Mouse (Mus musculus) subcutaneous adipose tissue, adult 2 months (tissue): Measurements from ENCODE around the gene Ache. TPM values are rescaled to one million over a fixed set of nuclear protein-coding genes. Genes with fewer than 3 reads are reported as not detected.

ENCODE experiments used
- polyA plus RNA-seq: library from polyadenylated mRNA; depleted of rRNA; stranded (reverse); fragments of >200 nt; gene quantifications from 2 replicates; pipeline ENCODE4 v1.2.3, GENCODE M21; 2012; ENCODE audit warnings: low replicate concordance; rRNA removed

The Ache gene
- polyA plus RNA-seq = 2.0 and 2.2 TPM in 2 replicates

DNA sequence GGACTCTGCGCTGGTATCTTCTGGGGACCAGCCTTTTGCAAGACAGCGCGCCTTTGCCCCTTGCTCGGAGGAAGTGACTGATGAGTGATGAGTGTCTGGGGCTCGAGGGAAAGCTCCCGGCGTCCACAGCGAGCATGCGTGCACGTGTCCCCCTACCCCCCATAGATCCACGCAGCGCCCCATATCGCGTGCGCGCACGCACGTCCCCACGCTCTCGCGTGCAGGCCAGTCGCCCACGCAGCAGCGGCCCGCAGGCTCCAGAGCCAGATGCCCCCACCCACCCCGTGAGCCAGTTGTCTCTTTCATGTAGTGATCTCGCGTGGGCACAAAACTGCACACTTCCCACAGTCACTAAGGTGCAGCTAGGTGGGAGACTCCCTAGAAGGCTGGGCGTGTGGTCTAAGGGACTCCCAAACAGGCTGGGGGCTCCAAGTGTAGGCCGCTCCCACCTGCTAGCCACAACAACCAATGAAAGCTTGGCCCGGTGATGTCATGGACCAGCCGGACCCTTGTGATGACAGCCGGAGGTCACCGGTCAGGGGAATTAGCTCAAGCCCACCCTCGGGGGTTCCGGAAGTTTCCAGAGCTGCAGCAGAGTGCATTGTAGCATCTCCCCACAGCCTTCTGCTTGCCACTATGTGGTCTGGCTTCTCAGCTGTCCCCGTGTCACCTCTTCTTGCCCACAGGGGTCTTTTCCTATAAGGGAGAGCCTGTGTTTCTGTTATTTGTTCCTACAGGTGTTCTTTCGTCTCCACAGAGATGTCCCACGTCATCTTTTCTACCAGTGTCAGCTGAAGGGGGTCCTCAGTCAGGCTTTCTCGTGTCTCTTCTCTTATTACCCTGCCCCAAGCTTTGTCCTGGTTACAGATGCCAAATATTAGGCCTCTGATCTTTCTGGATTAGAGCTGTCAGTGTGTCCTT, at the start of gene Ache:
TSS of gene Ache (plus strand) at position 488 of the 921 bp plus-strand sequence.

DNA sequence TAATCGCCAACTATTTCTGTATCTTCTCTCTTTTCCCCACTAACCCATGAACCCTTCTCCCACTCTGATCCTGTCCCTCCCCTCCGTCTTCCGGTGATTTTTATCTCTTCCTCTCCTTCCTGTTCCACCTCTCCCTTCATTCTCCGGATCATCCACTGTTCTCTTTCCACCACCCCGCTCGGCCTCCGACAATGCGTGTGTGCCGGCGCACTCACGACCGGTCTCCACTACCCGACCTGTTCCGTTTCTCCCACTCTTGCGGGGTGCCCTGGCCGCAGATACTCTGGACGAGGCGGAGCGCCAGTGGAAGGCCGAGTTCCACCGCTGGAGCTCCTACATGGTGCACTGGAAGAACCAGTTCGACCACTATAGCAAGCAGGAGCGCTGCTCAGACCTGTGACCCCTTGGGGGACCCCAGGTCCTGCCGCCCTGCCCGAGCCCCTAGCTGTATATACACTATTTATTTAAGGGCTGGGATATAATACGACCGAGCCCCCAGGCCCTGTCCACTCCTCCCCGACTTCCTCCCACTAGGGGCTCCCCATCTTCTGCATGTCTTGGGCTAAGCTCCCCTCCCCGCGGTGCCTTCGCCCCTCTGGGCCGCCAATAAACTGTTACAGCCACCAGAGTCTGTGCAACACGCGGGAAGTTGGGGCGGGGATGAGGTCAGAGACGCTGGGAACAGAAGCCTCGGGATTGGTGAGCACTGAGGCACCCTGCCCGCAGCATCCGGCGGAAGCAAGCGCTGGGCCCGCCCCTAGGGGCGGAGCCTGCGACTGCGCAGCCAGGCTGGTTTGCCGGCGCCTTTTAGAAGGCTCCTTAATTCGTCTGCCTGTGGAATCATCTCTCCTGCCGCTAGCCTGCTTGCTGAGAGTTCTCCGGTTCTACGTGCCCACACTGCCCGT, 6.8 kb downstream of the Ache start, which contains the start of gene Ufsp1:
TSS of gene Ufsp1 (plus strand) at position 791 of the 905 bp plus-strand sequence.

DNA sequence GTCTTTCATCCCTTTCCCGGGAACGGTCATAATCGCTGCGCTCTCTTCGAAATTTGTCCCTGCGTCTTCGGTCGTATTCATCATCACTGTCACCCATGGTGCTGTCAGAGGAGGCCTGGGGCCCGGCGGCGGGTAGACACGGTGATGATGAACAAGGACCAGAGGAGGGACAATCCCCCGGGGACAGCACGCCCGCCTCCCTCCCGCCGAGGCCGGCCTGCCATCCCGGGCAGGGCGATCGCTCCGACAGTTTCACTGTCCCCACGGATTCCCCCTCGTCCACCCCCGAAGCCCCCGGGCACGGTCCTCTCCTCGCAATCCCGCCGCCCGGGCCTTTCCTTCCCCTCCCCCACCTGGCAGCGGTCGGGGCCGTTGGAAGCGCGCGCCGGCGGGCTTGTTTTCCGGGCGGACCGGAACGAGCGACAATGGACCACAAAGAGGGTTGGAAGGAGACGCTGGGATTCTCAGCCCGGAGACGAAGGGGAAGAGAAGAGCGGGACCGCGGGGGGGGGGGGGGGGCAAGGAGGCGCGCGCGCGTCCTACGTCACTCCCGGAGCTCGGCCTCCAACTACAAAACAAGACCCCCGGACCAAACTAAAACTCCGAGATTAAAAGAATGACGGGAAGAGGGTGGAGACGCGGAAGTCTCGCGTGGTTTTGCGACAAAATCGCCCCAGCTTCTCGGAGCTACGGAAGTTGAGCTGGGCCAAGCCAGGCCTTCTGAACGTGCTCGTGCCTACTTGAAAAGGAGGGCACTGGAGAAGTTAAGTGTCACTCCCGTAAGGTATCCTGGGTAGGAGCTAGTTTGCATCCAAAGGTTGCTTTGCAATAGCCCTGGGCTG, 20.0 kb downstream of the Ache start, which contains the start of gene Srrt:
TSS of gene Srrt (minus strand) at position 604 of the 842 bp plus-strand sequence.

DNA sequence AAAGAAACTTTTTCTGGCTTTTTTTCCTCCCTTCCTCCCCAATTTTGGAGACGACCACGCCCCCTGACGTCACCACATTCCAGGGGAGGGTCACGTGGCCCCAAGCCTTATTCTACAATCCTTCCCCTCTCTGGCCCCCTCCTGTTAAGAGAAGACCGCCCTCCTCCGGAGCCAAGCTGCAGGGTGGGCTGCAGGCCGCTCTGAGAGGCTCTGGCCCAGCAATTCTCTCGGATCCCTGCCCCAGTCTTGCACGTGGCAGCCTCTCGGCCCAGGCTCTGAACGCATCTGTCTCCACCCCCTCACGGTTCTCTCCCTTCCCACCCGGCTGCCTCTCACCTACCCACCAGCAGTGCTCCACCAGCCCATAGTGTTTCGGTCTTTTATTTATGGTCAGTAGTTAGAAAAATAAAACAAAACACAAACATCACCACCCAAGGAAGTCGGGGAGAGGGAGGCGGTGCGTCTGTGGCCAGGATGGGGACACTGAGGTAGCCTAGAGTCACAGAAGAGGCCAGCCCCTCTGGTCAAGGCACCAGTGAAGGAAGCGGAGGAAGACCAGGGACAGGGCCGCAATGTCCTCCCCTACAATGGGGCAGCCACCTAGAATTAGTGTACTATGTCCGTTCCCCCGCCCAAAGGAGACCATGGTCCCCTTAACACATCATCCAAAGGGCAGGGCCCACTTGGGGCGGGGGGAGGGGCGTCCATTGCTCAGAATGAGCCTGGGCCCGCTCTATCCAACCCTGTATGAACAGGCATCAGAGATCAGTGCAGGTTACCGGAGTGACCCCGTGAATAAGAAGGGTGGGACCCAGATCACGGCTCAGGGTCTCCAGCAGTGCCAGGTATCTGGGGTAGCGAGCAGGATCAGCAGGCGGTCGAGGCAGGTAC, 27.1 kb downstream of the Ache start, which contains the start of gene Trip6:
TSS of gene Trip6 (minus strand) at position 212 of the 891 bp plus-strand sequence.

DNA sequence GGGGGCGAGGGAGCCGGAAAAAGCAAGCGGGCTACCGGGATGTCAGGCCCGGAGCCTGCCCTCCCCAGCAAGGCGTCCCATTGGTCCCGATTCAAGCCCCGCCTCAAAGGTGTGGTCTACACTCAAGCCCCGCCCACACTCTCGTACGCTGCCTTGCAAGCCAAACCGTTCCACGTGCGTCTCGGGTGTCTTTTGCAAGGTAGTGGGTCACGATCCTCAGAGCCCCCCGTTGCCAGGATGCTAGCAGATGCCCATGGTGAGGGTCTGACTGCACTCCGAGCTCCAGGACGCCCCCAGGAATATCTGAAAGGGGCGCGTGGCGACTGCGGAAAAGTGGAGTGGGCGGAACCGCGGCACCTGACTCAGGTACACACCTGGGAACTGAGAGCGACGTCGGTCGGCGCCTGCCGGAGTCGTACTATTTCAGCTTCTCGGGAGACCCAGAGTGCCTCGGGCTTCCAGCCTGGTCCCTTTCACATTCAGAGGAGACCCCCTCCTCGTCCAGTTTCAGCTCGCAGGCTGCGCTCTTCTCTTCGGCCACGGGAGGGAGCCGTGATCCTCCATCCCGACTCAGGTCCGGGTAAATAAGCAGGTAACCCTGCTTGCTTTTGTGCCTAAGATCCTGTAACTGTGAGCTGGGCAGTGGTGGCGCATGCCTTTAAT, 46.3 kb downstream of the Ache start, which contains the start of gene Slc12a9:
TSS of gene Slc12a9 (minus strand) at position 86 of the 663 bp plus-strand sequence.

Other genes with a start within 250 kb of the Ache start
- 81.8 and 101 TPM in 2 replicates for gene Ap1s1, start 241.4 kb upstream of the Ache start, polyA plus RNA-seq
- 7.5 and 24.0 TPM in 2 replicates for gene Serpine1, start 215.3 kb upstream of the Ache start, polyA plus RNA-seq
- 11.1 and 20.5 TPM in 2 replicates for gene Trim56, start 171.3 kb upstream of the Ache start, polyA plus RNA-seq
- 0.19 TPM in 1 of 2 replicates, not detected in the other for gene Muc3, start 138.2 kb upstream of the Ache start, polyA plus RNA-seq
- gene Muc3a, start 75.1 kb upstream of the Ache start, polyA plus RNA-seq = 0.91 and 2.0 TPM in 2 replicates
- 10.1 TPM in 2 replicates for gene Ufsp1, start 7.1 kb downstream of the Ache start, polyA plus RNA-seq
- 95.3 and 209 TPM in 2 replicates for gene Srrt, start 20.2 kb downstream of the Ache start, polyA plus RNA-seq
- 58.7 and 109 TPM in 2 replicates for gene Trip6, start 26.9 kb downstream of the Ache start, polyA plus RNA-seq
- gene Slc12a9, start 46.1 kb downstream of the Ache start, polyA plus RNA-seq = 19.7 and 28.1 TPM in 2 replicates
- 51.9 and 77.0 TPM in 2 replicates for gene Ephb4, start 62.6 kb downstream of the Ache start, polyA plus RNA-seq
- gene Zan, start 189.5 kb downstream of the Ache start, polyA plus RNA-seq = 0.19 and 0.31 TPM in 2 replicates
- gene Pop7, start 215.0 kb downstream of the Ache start, polyA plus RNA-seq = 36.0 and 53.4 TPM in 2 replicates
- gene Gigyf1, start 231.0 kb downstream of the Ache start, polyA plus RNA-seq = 25.9 and 42.7 TPM in 2 replicates
- not detected in 2 replicates for gene Epo, start 245.7 kb downstream of the Ache start, polyA plus RNA-seq
- 882 and 932 TPM in 2 replicates for gene Gnb2, start 246.0 kb downstream of the Ache start, polyA plus RNA-seq